Mouse (Mus musculus) neutrophil, adult 5-6 weeks (primary cell): Measurements from ENCODE around the gene Gm20852. TPM values are rescaled to one million over a fixed set of nuclear protein-coding genes. Genes with fewer than 3 reads are reported as not detected.
"Not testable (repeated sequence)": the region's sequence is repeated elsewhere in the genome, so short reads cannot be mapped to it uniquely, and the experiment has no call there.

Experiments
- ATAC-seq: fragments of 151-379, 151-347 bp; 2 replicates; pipeline ENCODE4 v1.8.0; 2017; ENCODE audit warnings: mild to moderate bottlenecking, moderate TSS enrichment; ENCODE audit not compliant: insufficient number of reproducible peaks, poor library complexity, low FRiP score, severe bottlenecking; ENCODE audit errors: extremely low read depth
- total RNA-seq: library from RNA; stranded (forward); fragments of 200-1000 nt; gene quantifications from 2 replicates; pipeline ENCODE4 v1.2.3, GENCODE M21; 2017

Gm20852 gene
- not detected in 2 replicates for total RNA-seq

DNA sequence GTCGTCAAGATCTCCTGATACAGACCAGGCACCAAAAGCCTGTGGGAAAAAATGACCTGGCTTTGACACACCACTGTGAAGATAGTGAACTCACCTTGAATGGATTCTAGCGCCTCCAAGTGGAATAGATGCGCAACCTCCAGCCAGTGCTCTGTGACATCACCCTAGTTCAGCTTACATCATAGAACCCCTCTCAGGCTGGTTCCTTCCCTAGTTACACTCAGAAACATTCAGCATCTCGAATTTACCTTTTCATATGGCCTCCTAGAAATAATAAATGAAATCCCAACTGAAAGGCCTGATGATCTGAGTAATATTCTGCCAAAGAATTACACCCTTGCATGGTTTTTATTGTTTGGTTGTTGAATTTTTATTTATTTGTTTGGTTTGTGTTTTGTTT is at the start of gene Gm20852:
Gene Gm20852 (minus strand): TSS at position 101 of the 400 bp plus-strand sequence.
- not testable (repeated sequence) for ATAC-seq
